Mouse (Mus musculus) CH12.LX (cell line): ENCODE results near the gene Hist1h2bh. TPM values are rescaled to one million over a fixed set of nuclear protein-coding genes. Genes with fewer than 3 reads are reported as not detected.
"Not testable (repeated sequence)": the region's sequence is repeated elsewhere in the genome, so short reads cannot be mapped to it uniquely, and the experiment has no call there.

Experiments used
- DNase-seq: peaks from one replicate; pipeline ENCODE4 v3.0.0-alpha.2; 2013; ENCODE audit errors: extremely low read depth
- H3K27ac ChIP-seq: 2 replicates; pipeline ENCODE4 v1.5.1; 2012; ENCODE audit warnings: low read depth, mild to moderate bottlenecking, control low read depth, moderate library complexity; ENCODE audit not compliant: insufficient read depth
- H3K27me3 ChIP-seq: replicated peaks from 2 replicates; pipeline ENCODE3; 2012; ENCODE audit warnings: inconsistent platforms
- H3K36me3 ChIP-seq, 2 experiments: replicated peaks in 1 of 2; 2 replicates each; pipeline versions ENCODE3 to v1.6.1; 2012; ENCODE audit warnings: inconsistent platforms in 1 of 2, low read length in 1 of 2, mild to moderate bottlenecking in 1 of 2, mixed read lengths in 1 of 2, moderate library complexity in 1 of 2; ENCODE audit not compliant: control insufficient read depth in 1 of 2, insufficient read depth in 1 of 2
- H3K4me1 ChIP-seq, 2 experiments: 2 replicates each; pipeline ENCODE4 v1.6.1; 2012; ENCODE audit warnings: inconsistent platforms in 1 of 2, moderate library complexity in 1 of 2; ENCODE audit not compliant: insufficient read depth in 2 of 2, control insufficient read depth in 1 of 2
- H3K4me2 ChIP-seq: 2 replicates; pipeline ENCODE4 v1.6.1; 2012; ENCODE audit warnings: low read depth, mild to moderate bottlenecking, control low read depth; ENCODE audit not compliant: poor library complexity, insufficient read depth, severe bottlenecking
- H3K4me3 ChIP-seq, 3 experiments: fragments of 150-350 bp in 1 of 3; sonication (generic) in 1 of 3; replicated peaks in 1 of 3; 2 replicates each; pipeline versions ENCODE3 to v1.5.1; 2011 to 2012; ENCODE audit warnings: low read depth in 2 of 3, low read length in 2 of 3, mild to moderate bottlenecking in 2 of 3, moderate library complexity in 2 of 3, control low read depth in 1 of 3, improper control_type of control experiment in 1 of 3, inconsistent platforms in 1 of 3, mixed read lengths in 1 of 3; ENCODE audit not compliant: poor library complexity in 1 of 3
- H3K79me2 ChIP-seq: replicated peaks from 2 replicates; pipeline ENCODE4 v1.6.1; 2012; ENCODE audit warnings: mild to moderate bottlenecking, moderate library complexity; ENCODE audit not compliant: control insufficient read depth, poor library complexity, insufficient read depth, severe bottlenecking; ENCODE audit errors: extremely low read depth
- H3K9ac ChIP-seq: 2 replicates; pipeline ENCODE4 v1.6.1; 2012; ENCODE audit warnings: low read depth, mild to moderate bottlenecking, control low read depth, moderate library complexity; ENCODE audit not compliant: insufficient read depth
- H3K9me3 ChIP-seq: replicated peaks from 2 replicates; pipeline ENCODE3; 2012; ENCODE audit warnings: low read length, inconsistent platforms, mixed read lengths
- BHLHE40 ChIP-seq: IDR thresholded peaks from 2 replicates; pipeline ENCODE4 v1.6.1; 2011; ENCODE audit warnings: mild to moderate bottlenecking, low read depth, low read length, improper control_type of control experiment
- CHD1 ChIP-seq: IDR thresholded peaks from 2 replicates; pipeline ENCODE4 v1.6.1; 2012; ENCODE audit warnings: low read depth, low read length, improper control_type of control experiment, inconsistent platforms
- E2F4 ChIP-seq: IDR thresholded peaks from 2 replicates; pipeline ENCODE4 v1.6.1; 2011; ENCODE audit warnings: low read depth, low read length, improper control_type of control experiment; ENCODE audit not compliant: insufficient replicate concordance
- HCFC1 ChIP-seq: IDR thresholded peaks from 2 replicates; pipeline ENCODE4 v1.6.1; 2012; ENCODE audit warnings: low read depth, mild to moderate bottlenecking, inconsistent platforms, low read length, improper control_type of control experiment
- JUND ChIP-seq: conservative IDR thresholded peaks from 2 replicates; pipeline ENCODE4 v1.6.1; 2011; ENCODE audit warnings: low read depth, low read length, improper control_type of control experiment
- MAFK ChIP-seq: IDR thresholded peaks from 2 replicates; pipeline ENCODE4 v1.6.1; 2011; ENCODE audit warnings: low read length, improper control_type of control experiment; ENCODE audit not compliant: insufficient replicate concordance
- MAX ChIP-seq: IDR thresholded peaks from 2 replicates; pipeline ENCODE4 v1.6.1; 2011; ENCODE audit warnings: low read length, improper control_type of control experiment
- MXI1 ChIP-seq: IDR thresholded peaks from 2 replicates; pipeline ENCODE4 v1.6.1; 2011; ENCODE audit warnings: mild to moderate bottlenecking, low read depth, low read length, improper control_type of control experiment
- MYC ChIP-seq: IDR thresholded peaks from 2 replicates; pipeline ENCODE4 v1.6.1; 2011; ENCODE audit warnings: low read depth, mild to moderate bottlenecking, improper control_type of control experiment, low read length
- NELFE ChIP-seq: IDR thresholded peaks from 2 replicates; pipeline ENCODE4 v1.6.1; 2011; ENCODE audit warnings: low read depth, low read length, improper control_type of control experiment
- POLR2A ChIP-seq: IDR thresholded peaks from 2 replicates; pipeline ENCODE4 v1.6.1; 2011; ENCODE audit warnings: low read depth, mild to moderate bottlenecking, improper control_type of control experiment, low read length
- POLR2AphosphoS2 ChIP-seq: IDR thresholded peaks from 2 replicates; pipeline ENCODE4 v1.6.1; 2011; ENCODE audit warnings: low read depth, low read length, improper control_type of control experiment
- RCOR1 ChIP-seq: conservative IDR thresholded peaks from 2 replicates; pipeline ENCODE4 v1.6.1; 2012; ENCODE audit warnings: low read depth, mild to moderate bottlenecking, inconsistent platforms, low read length, improper control_type of control experiment
- SIN3A ChIP-seq: IDR thresholded peaks from 2 replicates; pipeline ENCODE4 v1.6.1; 2012; ENCODE audit warnings: low read length, improper control_type of control experiment, inconsistent platforms
- UBTF ChIP-seq: IDR thresholded peaks from 2 replicates; pipeline ENCODE4 v1.6.1; 2012; ENCODE audit warnings: low read depth, mild to moderate bottlenecking, inconsistent platforms, low read length, improper control_type of control experiment, moderate library complexity
- ZMIZ1 ChIP-seq: IDR thresholded peaks from 2 replicates; pipeline ENCODE4 v1.6.1; 2012; ENCODE audit warnings: low read depth, mild to moderate bottlenecking, inconsistent platforms, low read length, improper control_type of control experiment
- dilution Hi-C: fragments of 300-500 bp; cut with MboI; formaldehyde crosslinking; loops from 2 replicates; pipeline ENCODE4 v1.14.3; 2020; ENCODE audit warnings: low sequenced_read_pairs; ENCODE audit not compliant: extremely low pct_unique_long_range_greater_than_20kb, extremely low pct_ligation_motif_present
- in situ Hi-C: fragments of 300-500 bp; cut with MboI; formaldehyde crosslinking; loops from 3 replicates; pipeline ENCODE4 v1.14.3; 2019; ENCODE audit warnings: low sequenced_read_pairs, low pct_ligation_motif_present, low pct_unique_long_range_greater_than_20kb, mixed read lengths
- polyA plus RNA-seq: library from polyadenylated mRNA; unstranded; fragments of >175 nt; gene quantifications from 2 replicates; pipeline ENCODE4 v1.2.1, GENCODE M21; 2012; ENCODE audit warnings: low read depth; ENCODE audit not compliant: insufficient read length
- total RNA-seq, 2 experiments: library from RNA; depleted of rRNA; stranded (reverse); fragments of 300-350 nt in 1 of 2; fragments of >200 nt in 1 of 2; gene quantifications; 2 replicates each; pipeline ENCODE4 v1.2.3; 2012 to 2014

The Hist1h2bh gene
- total and polyA plus RNA-seq, 3 experiments, result 0.77 to 261 (median 8.0) TPM

GRCm38 (mm10) chr13:23573034-23573897, 30.1 kb upstream of the Hist1h2bh start:
- peak; percentile 54 for DNase-seq
- H3K9me3 ChIP-seq, H3K27me3 ChIP-seq, H3K36me3 ChIP-seq, dilution Hi-C loops, H3K79me2 ChIP-seq: not testable (repeated sequence)
- Histone ChIP-seq H3K4me1 (peaks cover 0 to 15% of the 10 kb centered on the region in 2 experiments; a peak in 2 of 4 replicates), H3K4me3 (peak overlapping the region; percentile 34 to 59 (median 39)), H3K4me2 (peak overlapping the region; percentile 78), H3K27ac (peak overlapping the region; percentile 93), H3K9ac (peak overlapping the region; percentile 91)
- in situ Hi-C loops, result loop anchor here (25.0 kb wide), 1 partner anchor 1836 kb away; the partner anchor contains the start of gene Hist1h4j
- TF ChIP-seq ZMIZ1, result peak; percentile 79; the same call in 1 of the 2 replicates
- TF ChIP-seq POLR2AphosphoS2, result peak; percentile 74; the same call in 1 of the 2 replicates
- TF ChIP-seq SIN3A, result 0 out of 2 replicates have a peak, but pooled peaks have one; percentile 31
- TF ChIP-seq MAX, result 0 out of 2 replicates have a peak, but pooled peaks have one; percentile 62
- TF ChIP-seq POLR2A, result peak; percentile 65
- peak; percentile 15; the same call in 1 of the 2 replicates for TF ChIP-seq RCOR1
- peak; percentile 77; the same call in 1 of the 2 replicates for TF ChIP-seq MYC
- peak; percentile 75; the same call in 1 of the 2 replicates for TF ChIP-seq UBTF

GRCm38 (mm10) chr13:23572218-23573033, 29.2 kb upstream of the Hist1h2bh start:
- peak; percentile 7; the same call in 1 of the 2 replicates for TF ChIP-seq NELFE
- no peak for TF ChIP-seq BHLHE40
- no peak; the same call in 1 of the 2 replicates for TF ChIP-seq MXI1
- TF ChIP-seq HCFC1, result 0 out of 2 replicates have a peak, but pooled peaks have one; percentile 10
- TF ChIP-seq POLR2AphosphoS2, result peak; percentile 82
- TF ChIP-seq SIN3A, result no peak; the same call in none of the 2 replicates
- no peak for TF ChIP-seq JUND
- 0 out of 2 replicates have a peak, but pooled peaks have one; percentile 26 for TF ChIP-seq E2F4
- TF ChIP-seq MAFK, result no peak
- TF ChIP-seq CHD1, result peak; percentile 20; the same call in 1 of the 2 replicates
- Histone ChIP-seq H3K4me1 (peaks cover 0 to 14% of the 10 kb centered on the region in 2 experiments; a peak in 2 of 4 replicates), H3K4me2 (peak overlapping the region; percentile 78), H3K27me3 (no peaks in the 10 kb centered on the region), H3K4me3 (peak overlapping the region; percentile 24 to 36 (median 34)), H3K36me3 (no peaks in the 10 kb centered on the region), H3K79me2 (no peaks in the 10 kb centered on the region), H3K9me3 (no peaks in the 10 kb centered on the region), H3K27ac (peak overlapping the region; percentile 98), H3K9ac (peak overlapping the region; percentile 91)
- in situ Hi-C loops, result loop anchor here (25.0 kb wide), 1 partner anchor 1835 kb away; the partner anchor contains the start of gene Hist1h4j
- dilution Hi-C loops, result no loop called here
- DNase-seq, result peak; percentile 66
